Mouse (Mus musculus): ENCODE measurements at regions not wholly inside any gene's neighbourhood (a gene's known extent, or its start where the extent isn't known, plus 50 kb on each side); places are given as distances from the start of the nearest gene placed in this dataset.
"Not testable (repeated sequence)": the region's sequence is repeated elsewhere in the genome, so short reads cannot be mapped to it uniquely, and the experiment has no call there.

DNA sequence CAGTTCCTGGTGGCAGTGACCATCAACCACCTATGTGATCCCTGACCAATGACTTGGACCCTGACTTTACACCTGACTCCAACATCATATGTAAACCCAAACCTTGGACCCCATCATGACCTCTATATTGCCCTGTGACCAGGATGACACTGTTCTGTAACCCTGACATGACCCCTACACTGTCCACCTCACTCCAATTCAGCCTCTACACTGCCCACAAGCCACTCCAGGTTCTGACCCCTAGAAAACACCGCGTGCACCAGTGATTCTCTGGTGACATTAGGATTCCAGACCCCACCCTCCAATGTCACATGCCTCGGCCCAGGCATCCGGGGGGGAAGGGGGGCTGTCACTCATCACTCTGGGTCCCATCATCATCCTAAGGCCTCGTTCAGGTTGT lies 201.3 kb upstream of the 2410141K09Rik start:
- not testable (repeated sequence) for TF ChIP-seq CTCF, EP300 (IDR thresholded peaks at IDR 0.05)
